Mouse (Mus musculus): ENCODE data around the gene Cap1.

DNA sequence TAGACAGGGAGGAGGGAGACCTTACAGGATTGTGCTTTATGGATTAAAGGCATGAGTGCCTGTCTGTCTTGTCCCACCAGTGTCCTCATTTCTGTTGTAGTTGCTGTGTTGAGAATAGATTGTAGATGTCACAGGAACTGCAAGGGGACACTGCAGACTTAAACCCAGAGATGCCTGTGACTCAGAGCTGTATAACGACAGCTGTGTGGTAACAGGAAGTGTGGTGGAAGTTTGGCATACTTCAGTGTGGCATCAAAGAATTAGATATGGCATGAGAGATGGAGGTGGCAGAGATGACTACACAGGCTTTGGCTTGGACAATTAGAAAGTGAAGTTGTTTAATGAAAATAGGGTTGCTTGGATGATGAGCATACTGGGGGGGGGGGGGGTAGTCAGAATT is 47.4 kb downstream of the Cap1 start:
- TF ChIP-seq CTCF (IDR thresholded peaks at IDR 0.05; ENCODE audit: low read depth), result no peak
- TF ChIP-seq EP300 (IDR thresholded peaks at IDR 0.05; ENCODE audit: low read depth), result no peak

All from heart, postnatal 0 days (tissue).